In genomic region chrX:20980901-20981300, GRCm38 (mm10) we compare ENCODE assay signal across 16 mouse cellular contexts.
"Had no signal": no experiment of that assay in that cellular context is flagged by ENCODE, and none has a peak within 500 bp of the region (broad histone marks: within the 10 kb centered on the region; RNA-seq: fewer than 3 reads in every experiment).

No protein-coding gene starts in this region.

- H3K9ac ChIP-seq: neural tube, embryonic 12.5 days; neural tube, embryonic 13.5 days; neural tube, embryonic 15.5 days; stomach, embryonic 15.5 days had no signal

- H3K4me3 ChIP-seq: neural tube, embryonic 12.5 days; neural tube, embryonic 13.5 days; neural tube, embryonic 15.5 days; stomach, embryonic 15.5 days had no signal

- H3K9me3 ChIP-seq: neural tube, embryonic 12.5 days; neural tube, embryonic 13.5 days; neural tube, embryonic 15.5 days; stomach, embryonic 15.5 days had no signal

- H3K27me3 ChIP-seq: neural tube, embryonic 12.5 days; neural tube, embryonic 13.5 days; neural tube, embryonic 15.5 days; stomach, embryonic 15.5 days had no signal

- DNase-seq: right cerebral cortex, adult 18-20 months; right cerebral cortex, postnatal 14 days; right cerebral cortex, postnatal 25 days; right cerebral cortex, postnatal 4 days; spleen, adult 18-20 months; thymus, adult 18-20 months; thymus, adult 2 months; thymus, postnatal 14 days; thymus, postnatal 25 days; thymus, postnatal 36 days; thymus, postnatal 4 days had no signal

- H3K36me3 ChIP-seq: neural tube, embryonic 15.5 days; stomach, embryonic 15.5 days had no signal

- H3K4me1 ChIP-seq: neural tube, embryonic 12.5 days; neural tube, embryonic 13.5 days; neural tube, embryonic 15.5 days; stomach, embryonic 15.5 days had no signal

- H3K27ac ChIP-seq: neural tube, embryonic 12.5 days; neural tube, embryonic 13.5 days; neural tube, embryonic 15.5 days; stomach, embryonic 15.5 days; stomach, postnatal 0 days had no signal
